Mouse (Mus musculus) liver, postnatal 0 days (tissue): ENCODE measurements at regions not wholly inside any gene's neighbourhood (a gene's known extent, or its start where the extent isn't known, plus 50 kb on each side); places are given as distances from the start of the nearest gene placed in this dataset.

ENCODE experiments used
- CTCF ChIP-seq: sonication (generic); IDR thresholded peaks from 2 replicates; pipeline ENCODE4 v1.5.1; 2016; ENCODE audit warnings: antibody characterized with exemption, low read depth
- EP300 ChIP-seq: IDR thresholded peaks from 2 replicates; pipeline ENCODE4 v1.6.1; 2016; ENCODE audit warnings: antibody characterized with exemption, low read depth, mild to moderate bottlenecking

GRCm38 (mm10) chr13:72947374-72948165 lies 312.7 kb upstream of the Irx4 start:
- TF ChIP-seq EP300 (no peak), CTCF (no peak)
